Mouse (Mus musculus) intestine, postnatal 0 days (tissue): ENCODE measurements around the gene 4930404H24Rik. TPM values are rescaled to one million over a fixed set of nuclear protein-coding genes. Genes with fewer than 3 reads are reported as not detected.

Source experiments
- ATAC-seq: fragments of 200-750 bp; cut with Nextera tagmentation; 2 replicates; pipeline ENCODE4 v1.8.0; 2017; ENCODE audit warnings: mild to moderate bottlenecking, moderate TSS enrichment, moderate library complexity
- H3K27ac ChIP-seq: fragments of 300-500 bp; sonication (generic); 2 replicates; pipeline ENCODE4 v1.5.1; 2014; ENCODE audit warnings: mild to moderate bottlenecking, low read depth, low read length, moderate library complexity
- H3K27me3 ChIP-seq: fragments of 300-500 bp; sonication (generic); replicated peaks from 2 replicates; pipeline ENCODE4 v1.6.1; 2014; ENCODE audit warnings: low read length, mixed read lengths; ENCODE audit not compliant: control insufficient read depth, insufficient read depth
- H3K36me3 ChIP-seq: fragments of 300-500 bp; sonication (generic); 2 replicates; pipeline ENCODE4 v1.6.1; 2014; ENCODE audit warnings: mild to moderate bottlenecking, moderate library complexity; ENCODE audit not compliant: control insufficient read depth, insufficient read depth
- H3K4me1 ChIP-seq: fragments of 300-500 bp; sonication (generic); replicated peaks from 2 replicates; pipeline ENCODE4 v1.6.1; 2014; ENCODE audit warnings: antibody characterized with exemption, low read length, mixed read lengths; ENCODE audit not compliant: control insufficient read depth, insufficient read depth
- H3K4me2 ChIP-seq: fragments of 300-500 bp; sonication (generic); replicated peaks from 2 replicates; pipeline ENCODE4 v1.6.1; 2014; ENCODE audit warnings: low read depth, mild to moderate bottlenecking, moderate library complexity
- H3K4me3 ChIP-seq: fragments of 300-500 bp; sonication (generic); 2 replicates; pipeline ENCODE4 v1.5.1; 2014; ENCODE audit warnings: low read depth, low read length
- H3K9ac ChIP-seq: fragments of 300-500 bp; sonication (generic); 2 replicates; pipeline ENCODE4 v1.6.1; 2014; ENCODE audit warnings: mild to moderate bottlenecking, low read depth, low read length
- H3K9me3 ChIP-seq: fragments of 300-500 bp; sonication (generic); 2 replicates; pipeline ENCODE4 v1.6.1; 2016; ENCODE audit warnings: mixed run types; ENCODE audit not compliant: control insufficient read depth
- CTCF ChIP-seq: sonication (generic); IDR thresholded peaks from 2 replicates; pipeline ENCODE4 v1.5.1; 2016; ENCODE audit warnings: low read depth, mild to moderate bottlenecking, control low read depth, antibody characterized with exemption, moderate library complexity
- WGBS: fragments of 180-500 bp; shearing (Covaris S2); extraction: QIAGEN DNeasy Blood & Tissue Kit; methylation state at CpG from one replicate; pipeline ENCODE4 v1.1.7; 2014; 5-methylcytosine and 5-hydroxymethylcytosine counted together
- polyA plus RNA-seq: library from polyadenylated mRNA; unstranded; fragments of >200 nt; fragmentation: Nextera tagmentation; extraction: Ambion mirVana; gene quantifications from 2 replicates; pipeline ENCODE4 v1.2.1, GENCODE M21; 2015

4930404H24Rik gene
- polyA plus RNA-seq, 1 experiment from 2014 or later, result not detected

DNA sequence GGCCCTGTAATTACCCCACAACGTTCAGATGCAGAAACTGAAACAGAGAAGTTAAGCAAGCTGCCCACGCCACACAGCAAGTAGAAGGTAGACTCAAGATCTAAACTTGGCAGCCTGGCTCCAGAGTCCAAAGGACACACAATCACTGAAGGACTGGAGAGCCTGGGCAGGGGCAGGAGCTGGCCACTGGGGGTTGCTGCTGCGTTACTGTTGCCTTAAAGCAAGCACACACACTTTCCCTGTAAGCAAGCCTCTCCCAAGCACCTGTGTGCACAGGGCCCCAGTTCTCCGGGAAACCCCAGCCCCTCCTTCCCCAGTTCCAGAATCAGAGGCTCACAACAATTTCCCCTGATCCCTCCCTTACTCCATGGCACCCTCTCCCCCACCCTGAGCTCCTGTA lies 24.4 kb downstream of the 4930404H24Rik start:
- H3K27me3 ChIP-seq, result no peaks in the 10 kb centered on the region
- H3K27ac ChIP-seq, result no peak overlapping the region
- no peaks in the 10 kb centered on the region for H3K9me3 ChIP-seq
- no peaks in the 10 kb centered on the region for H3K36me3 ChIP-seq
- TF ChIP-seq CTCF, result peak; percentile 79
- H3K4me1 ChIP-seq, result no peaks in the 10 kb centered on the region
- no peak overlapping the region for H3K4me3 ChIP-seq
- 21% methylated on average over 4 of the region's 4 CpGs for WGBS
- peak; percentile 82 for ATAC-seq
- H3K4me2 ChIP-seq, result no peak overlapping the region
- H3K9ac ChIP-seq, result no peak overlapping the region

DNA sequence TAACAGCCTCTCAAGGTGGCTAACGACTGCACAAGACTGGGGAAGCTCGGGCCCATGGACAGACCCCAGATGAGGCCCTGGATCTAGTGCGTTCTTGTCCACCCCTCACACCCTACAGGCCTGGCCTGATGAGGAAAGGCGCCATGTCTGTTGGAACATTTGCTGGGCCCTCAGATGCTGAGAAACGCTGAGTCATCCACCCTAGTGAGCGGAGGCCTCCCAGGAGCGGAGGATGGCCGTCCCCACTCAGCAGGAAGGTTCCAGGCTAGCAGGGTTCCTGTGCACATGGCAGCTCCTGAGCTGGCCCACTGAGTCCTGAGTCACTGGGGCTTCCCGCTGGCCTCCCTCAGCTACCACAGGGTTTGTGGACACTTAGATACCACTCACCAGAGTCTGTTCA lies 27.5 kb downstream of the 4930404H24Rik start:
- Histone ChIP-seq H3K9me3 (no peaks in the 10 kb centered on the region), H3K4me1 (0 out of 2 replicates have a peak, but pooled peaks cover under 1% of the 10 kb centered on the region), H3K9ac (no peak overlapping the region), H3K27me3 (no peaks in the 10 kb centered on the region), H3K27ac (no peak overlapping the region), H3K4me2 (no peak overlapping the region), H3K36me3 (no peaks in the 10 kb centered on the region), H3K4me3 (no peak overlapping the region)
- TF ChIP-seq CTCF, result no peak
- 73% methylated on average over 9 of the region's 9 CpGs for WGBS
- ATAC-seq, result no peak

DNA sequence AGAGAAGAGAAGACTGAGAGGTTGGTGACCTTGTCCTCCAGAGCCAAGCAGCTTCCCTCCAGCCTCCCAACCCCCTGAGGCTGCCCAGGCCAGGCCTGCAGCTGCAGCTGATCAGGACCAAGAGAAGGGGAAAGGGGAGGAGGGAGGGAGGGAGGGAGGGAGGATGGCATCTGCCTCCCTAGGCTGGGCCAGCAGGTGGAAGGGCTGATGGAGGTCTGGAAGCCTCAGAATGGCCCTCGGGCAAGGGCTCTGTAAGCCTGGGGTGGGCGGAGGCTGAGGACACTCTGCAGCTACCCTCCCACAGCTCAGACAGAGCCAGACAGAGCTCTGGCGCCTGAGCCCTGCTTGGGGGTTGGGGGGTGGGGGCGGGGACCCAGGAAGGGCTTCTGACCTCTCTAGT lies 29.7 kb downstream of the 4930404H24Rik start:
- no peak overlapping the region for H3K27ac ChIP-seq
- H3K9ac ChIP-seq, result no peak overlapping the region
- H3K4me3 ChIP-seq, result no peak overlapping the region
- WGBS, result 69% methylated on average over 4 of the region's 4 CpGs
- H3K27me3 ChIP-seq, result no peaks in the 10 kb centered on the region
- H3K9me3 ChIP-seq, result no peaks in the 10 kb centered on the region
- no peak for ATAC-seq
- peaks cover 8% of the 10 kb centered on the region; the same call in 1 of the 2 replicates for H3K4me1 ChIP-seq
- no peak for TF ChIP-seq CTCF
- H3K36me3 ChIP-seq, result no peaks in the 10 kb centered on the region
- no peak overlapping the region for H3K4me2 ChIP-seq

DNA sequence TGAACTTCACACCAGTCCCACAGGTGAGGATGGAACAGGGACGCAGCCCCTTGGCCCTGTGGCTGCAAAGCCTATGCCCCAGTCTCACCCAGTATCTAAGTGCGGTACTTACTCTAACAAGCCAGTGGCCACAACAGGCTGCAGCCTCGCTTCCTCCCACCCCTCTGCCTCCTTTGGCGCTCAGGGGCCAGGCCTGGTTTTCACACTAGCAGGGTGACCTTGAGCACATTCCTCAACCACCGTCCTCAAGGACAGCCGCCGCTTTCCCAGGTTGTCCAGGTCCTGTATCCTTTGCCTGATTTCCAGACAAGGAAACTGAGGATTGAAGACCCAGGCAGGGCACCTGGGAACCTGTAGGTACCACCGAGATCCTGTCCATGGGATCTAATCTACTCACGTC lies 30.6 kb downstream of the 4930404H24Rik start:
- no peak for ATAC-seq
- no peak overlapping the region for H3K4me2 ChIP-seq
- no peaks in the 10 kb centered on the region for H3K27me3 ChIP-seq
- H3K9me3 ChIP-seq, result no peaks in the 10 kb centered on the region
- no peak overlapping the region for H3K27ac ChIP-seq
- 46% methylated on average over 9 of the region's 9 CpGs for WGBS
- H3K36me3 ChIP-seq, result no peaks in the 10 kb centered on the region
- peaks cover 10% of the 10 kb centered on the region; the same call in 1 of the 2 replicates for H3K4me1 ChIP-seq
- H3K4me3 ChIP-seq, result no peak overlapping the region
- no peak for TF ChIP-seq CTCF
- H3K9ac ChIP-seq, result no peak overlapping the region

DNA sequence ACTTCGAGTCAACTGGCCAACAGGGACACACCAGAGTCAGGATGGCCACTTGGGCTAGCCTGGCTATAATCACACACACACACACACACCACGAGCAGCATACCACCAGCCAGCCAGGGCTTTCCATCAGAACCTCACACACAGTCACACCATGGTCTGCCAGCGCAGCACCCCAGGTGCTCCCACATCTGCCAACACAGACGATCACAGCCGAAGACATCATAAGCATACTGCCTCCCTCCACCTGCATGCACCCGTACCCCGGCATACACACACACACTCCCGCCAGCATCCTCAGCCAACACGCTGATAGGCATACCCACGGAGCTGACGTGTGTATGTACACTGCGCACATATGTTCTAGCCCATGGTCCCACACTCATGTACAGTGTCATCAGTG lies 31.1 kb downstream of the 4930404H24Rik start:
- no peaks in the 10 kb centered on the region for H3K36me3 ChIP-seq
- H3K9ac ChIP-seq, result no peak overlapping the region
- H3K4me3 ChIP-seq, result no peak overlapping the region
- no peak overlapping the region for H3K4me2 ChIP-seq
- no peaks in the 10 kb centered on the region for H3K27me3 ChIP-seq
- peaks cover 10% of the 10 kb centered on the region; the same call in 1 of the 2 replicates for H3K4me1 ChIP-seq
- ATAC-seq, result no peak
- no peak for TF ChIP-seq CTCF
- no peak overlapping the region for H3K27ac ChIP-seq
- H3K9me3 ChIP-seq, result no peaks in the 10 kb centered on the region
- 81% methylated on average over 12 of the region's 12 CpGs for WGBS

DNA sequence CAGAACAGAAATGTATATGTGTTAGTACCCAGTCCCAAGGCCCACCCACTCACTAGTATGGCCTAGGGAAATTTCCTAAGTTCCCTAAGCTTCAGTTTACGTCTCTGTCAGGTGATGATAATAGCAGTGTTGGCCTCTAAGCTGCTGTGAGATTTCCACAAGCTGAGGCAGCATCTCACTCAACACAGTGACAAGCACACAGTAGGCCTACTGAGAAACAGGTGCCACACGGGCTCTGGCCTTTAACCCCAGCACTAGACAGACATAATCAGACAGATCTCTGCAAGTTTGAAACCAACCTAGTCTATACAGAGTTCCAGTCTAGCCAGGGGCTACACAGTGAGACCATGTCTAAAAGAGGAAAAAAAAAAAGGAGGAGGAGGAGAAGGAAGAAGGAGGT lies 32.1 kb downstream of the 4930404H24Rik start:
- 0 out of 2 replicates have a peak overlapping the region, but pooled peaks have one; percentile 54 for H3K27ac ChIP-seq

DNA sequence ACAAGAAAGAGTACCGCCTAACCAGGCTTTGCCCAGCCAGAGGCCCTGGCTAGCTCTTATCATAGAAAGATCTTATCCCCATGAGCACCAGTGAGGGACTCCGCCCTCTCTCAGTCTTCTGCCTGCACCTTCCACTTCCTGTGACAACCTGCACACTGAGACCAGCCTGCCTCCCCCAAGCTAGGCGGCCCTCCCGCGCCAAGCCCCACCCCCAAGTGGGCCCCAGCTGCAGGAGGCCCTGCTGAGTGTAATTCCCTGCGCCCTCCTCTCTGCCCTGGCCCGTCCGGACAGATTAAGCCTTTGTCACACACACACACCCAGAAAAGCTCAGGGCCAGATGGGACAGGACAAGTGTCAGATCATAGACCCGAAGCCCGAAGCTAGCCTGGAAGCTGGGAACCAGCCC lies 33.3 kb downstream of the 4930404H24Rik start:
- no peak overlapping the region for H3K9ac ChIP-seq
- 11% methylated on average over 10 of the region's 10 CpGs for WGBS
- no peaks in the 10 kb centered on the region for H3K9me3 ChIP-seq
- no peaks in the 10 kb centered on the region for H3K36me3 ChIP-seq
- H3K27me3 ChIP-seq, result no peaks in the 10 kb centered on the region
- TF ChIP-seq CTCF, result no peak
- H3K4me1 ChIP-seq, result peaks cover 10% of the 10 kb centered on the region; the same call in 1 of the 2 replicates
- peak overlapping the region; percentile 54; the same call in 1 of the 2 replicates for H3K27ac ChIP-seq
- no peak overlapping the region for H3K4me3 ChIP-seq
- peak; percentile 77 for ATAC-seq
- peak overlapping the region; percentile 21; the same call in 1 of the 2 replicates for H3K4me2 ChIP-seq

More for the DNA sequence above, 32.1 kb downstream of the 4930404H24Rik start:
- H3K27me3 ChIP-seq, result no peaks in the 10 kb centered on the region
- no peaks in the 10 kb centered on the region for H3K9me3 ChIP-seq
- peaks cover 10% of the 10 kb centered on the region; the same call in 1 of the 2 replicates for H3K4me1 ChIP-seq
- H3K4me3 ChIP-seq, result no peak overlapping the region
- H3K36me3 ChIP-seq, result no peaks in the 10 kb centered on the region
- no peak overlapping the region for H3K4me2 ChIP-seq
- 44% methylated on average over 2 of the region's 2 CpGs for WGBS
- no peak for TF ChIP-seq CTCF
- no peak for ATAC-seq
- H3K9ac ChIP-seq, result no peak overlapping the region
